Mouse (Mus musculus): ENCODE measurements at regions not wholly inside any gene's neighbourhood (a gene's known extent, or its start where the extent isn't known, plus 50 kb on each side); places are given as distances from the start of the nearest gene placed in this dataset.

DNA sequence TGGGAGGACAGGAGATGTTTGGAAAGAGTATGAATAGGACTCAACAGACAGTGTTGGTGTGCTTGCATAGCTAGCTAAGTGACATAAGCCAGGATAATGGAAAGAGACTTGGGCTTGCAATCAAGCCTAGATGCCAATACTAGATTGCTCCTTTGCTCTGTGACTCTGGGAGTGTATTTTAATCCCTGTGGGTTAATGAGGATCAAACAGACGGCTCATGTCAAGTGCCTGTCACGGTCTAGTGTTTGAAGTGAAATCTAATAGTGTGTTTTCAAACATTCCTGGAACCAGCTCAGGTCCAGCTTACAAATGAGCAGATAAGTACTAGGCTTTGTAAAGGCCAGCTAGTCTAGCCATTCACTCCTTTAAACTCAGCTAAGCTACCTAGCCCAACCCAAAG, 64.1 kb upstream of the Ranbp3l start:
- H3K4me1 ChIP-seq (replicated peaks) = no peaks in the 10 kb centered on the region
- no peak overlapping the region for H3K4me3 ChIP-seq (replicated peaks)
- H3K9ac ChIP-seq = no peak overlapping the region
- no peaks in the 10 kb centered on the region for H3K9me3 ChIP-seq
- no peak overlapping the region for H3K27ac ChIP-seq
- H3K4me2 ChIP-seq (replicated peaks) = no peak overlapping the region
- ATAC-seq = no peak
- H3K36me3 ChIP-seq = no peaks in the 10 kb centered on the region
- no peaks in the 10 kb centered on the region for H3K27me3 ChIP-seq (replicated peaks)
- WGBS = 60% methylated on average over 2 of the region's 2 CpGs

DNA sequence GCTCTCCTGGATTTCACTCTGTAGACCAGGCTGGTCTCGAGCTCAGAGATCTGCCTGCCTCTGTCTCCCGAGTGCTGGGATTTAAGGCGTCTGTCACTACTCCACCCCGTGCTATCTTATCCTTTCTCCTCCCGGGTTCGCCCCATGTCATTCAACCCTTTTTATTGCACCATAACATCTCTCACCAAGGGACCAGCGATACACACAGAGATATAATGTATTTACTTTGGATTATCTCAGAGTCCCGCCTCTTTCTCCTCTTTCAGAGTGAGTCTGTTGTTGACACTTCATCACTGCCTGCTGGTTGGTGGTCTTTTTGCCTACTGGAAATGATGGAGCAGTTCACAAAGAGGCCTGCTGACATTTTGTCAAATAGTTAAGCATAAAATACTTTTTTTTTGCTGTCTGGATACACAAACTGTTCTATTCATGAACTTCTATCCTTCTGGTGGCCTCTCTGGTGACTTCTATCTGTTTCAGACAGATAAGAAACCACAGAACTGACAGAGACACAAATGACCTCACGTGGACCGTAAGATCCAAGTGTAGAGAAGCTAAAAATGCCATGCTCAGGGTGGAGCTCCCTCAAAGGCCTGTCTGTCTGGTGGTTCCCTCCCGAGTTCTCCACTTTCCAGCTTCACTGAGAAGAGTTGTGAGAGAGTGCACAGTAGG, 70.1 kb upstream of the Ranbp3l start:
- ATAC-seq = no peak
- H3K9ac ChIP-seq = no peak overlapping the region
- H3K4me1 ChIP-seq (replicated peaks) = no peaks in the 10 kb centered on the region
- H3K36me3 ChIP-seq = no peaks in the 10 kb centered on the region
- no peaks in the 10 kb centered on the region for H3K9me3 ChIP-seq
- no peak overlapping the region for H3K4me3 ChIP-seq (replicated peaks)
- no peak overlapping the region for H3K27ac ChIP-seq
- 66% methylated on average over 11 of the region's 11 CpGs for WGBS
- no peak overlapping the region for H3K4me2 ChIP-seq (replicated peaks)
- no peaks in the 10 kb centered on the region for H3K27me3 ChIP-seq (replicated peaks)

DNA sequence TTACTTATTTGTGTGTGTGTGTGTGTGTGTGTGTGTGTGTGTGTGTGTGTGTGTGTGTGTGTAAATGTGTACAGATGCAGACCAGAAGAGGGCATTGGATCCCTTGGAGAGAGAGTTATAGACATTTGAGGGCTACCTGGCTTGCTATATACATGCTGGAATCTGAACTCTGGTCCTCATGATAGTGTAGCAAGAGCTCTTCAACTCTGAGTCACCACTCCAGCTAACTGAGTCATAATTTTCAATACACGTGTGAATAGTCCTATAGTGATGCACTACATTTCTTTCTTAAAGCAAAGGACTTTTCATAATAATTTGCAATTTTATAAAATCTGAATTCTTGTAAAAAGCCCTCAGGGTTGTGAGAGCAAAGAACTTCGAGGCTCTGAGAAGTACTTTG, 70.9 kb upstream of the Ranbp3l start:
- no peaks in the 10 kb centered on the region for H3K4me1 ChIP-seq (replicated peaks)
- ATAC-seq = no peak
- no peaks in the 10 kb centered on the region for H3K9me3 ChIP-seq
- H3K27ac ChIP-seq = no peak overlapping the region
- H3K4me2 ChIP-seq (replicated peaks) = no peak overlapping the region
- no peaks in the 10 kb centered on the region for H3K27me3 ChIP-seq (replicated peaks)
- H3K9ac ChIP-seq = no peak overlapping the region
- H3K4me3 ChIP-seq (replicated peaks) = no peak overlapping the region
- H3K36me3 ChIP-seq = no peaks in the 10 kb centered on the region
- 80% methylated on average over 2 of the region's 2 CpGs for WGBS

DNA sequence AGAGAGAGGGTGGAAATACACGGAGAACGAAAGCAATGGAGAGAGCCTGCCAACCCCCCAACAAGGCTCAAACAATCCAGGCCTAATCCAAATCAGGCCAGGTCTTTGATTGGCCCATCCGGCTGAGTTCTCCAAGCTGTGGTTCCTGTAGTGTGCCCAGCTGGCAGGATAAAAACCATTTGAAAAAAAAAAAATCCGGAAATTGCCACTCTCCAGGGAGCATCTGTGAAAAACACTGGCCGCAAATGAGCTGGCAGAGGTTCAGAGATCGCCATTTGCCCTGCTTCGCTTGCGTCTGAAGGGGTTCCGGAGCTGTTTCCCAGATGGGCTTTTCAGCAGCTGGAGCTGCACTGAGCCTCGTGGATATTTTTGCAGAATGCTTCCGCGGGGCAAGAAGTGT, 71.4 kb upstream of the Ranbp3l start:
- Histone ChIP-seq H3K9me3 (no peaks in the 10 kb centered on the region), H3K27me3 (replicated peaks) (no peaks in the 10 kb centered on the region)
- WGBS = 87% methylated on average over 12 of the region's 12 CpGs

DNA sequence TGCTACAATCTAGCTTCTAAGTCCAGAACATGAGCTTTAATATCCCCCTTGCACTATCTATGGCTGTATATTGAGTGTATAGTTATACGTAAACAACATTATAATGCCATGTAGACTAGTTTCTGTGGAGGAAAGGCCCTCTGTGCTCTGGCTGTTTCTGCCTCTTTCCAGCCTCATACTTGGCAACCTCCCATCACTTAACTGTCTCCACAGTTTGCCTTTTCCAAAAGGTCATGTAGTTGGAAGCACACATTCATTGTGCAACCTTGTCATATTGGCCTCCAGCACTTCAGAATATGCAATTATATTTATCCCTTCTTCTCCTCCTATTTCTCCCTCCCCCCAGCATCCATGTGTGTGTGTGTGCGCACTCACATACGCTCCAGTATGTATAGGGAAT, 82.2 kb upstream of the Ranbp3l start:
- Histone ChIP-seq H3K4me2 (replicated peaks) (no peak overlapping the region), H3K27me3 (replicated peaks) (no peaks in the 10 kb centered on the region), H3K9me3 (no peaks in the 10 kb centered on the region), H3K27ac (no peak overlapping the region), H3K9ac (no peak overlapping the region), H3K36me3 (no peaks in the 10 kb centered on the region), H3K4me3 (replicated peaks) (no peak overlapping the region), H3K4me1 (replicated peaks) (no peaks in the 10 kb centered on the region)
- WGBS = 91% methylated on average over 3 of the region's 3 CpGs
- ATAC-seq = no peak

More for the DNA sequence above, 71.4 kb upstream of the Ranbp3l start:
- ATAC-seq = no peak
- Histone ChIP-seq H3K4me2 (replicated peaks) (no peak overlapping the region), H3K9ac (no peak overlapping the region), H3K27ac (no peak overlapping the region), H3K36me3 (no peaks in the 10 kb centered on the region), H3K4me3 (replicated peaks) (no peak overlapping the region), H3K4me1 (replicated peaks) (no peaks in the 10 kb centered on the region)

DNA sequence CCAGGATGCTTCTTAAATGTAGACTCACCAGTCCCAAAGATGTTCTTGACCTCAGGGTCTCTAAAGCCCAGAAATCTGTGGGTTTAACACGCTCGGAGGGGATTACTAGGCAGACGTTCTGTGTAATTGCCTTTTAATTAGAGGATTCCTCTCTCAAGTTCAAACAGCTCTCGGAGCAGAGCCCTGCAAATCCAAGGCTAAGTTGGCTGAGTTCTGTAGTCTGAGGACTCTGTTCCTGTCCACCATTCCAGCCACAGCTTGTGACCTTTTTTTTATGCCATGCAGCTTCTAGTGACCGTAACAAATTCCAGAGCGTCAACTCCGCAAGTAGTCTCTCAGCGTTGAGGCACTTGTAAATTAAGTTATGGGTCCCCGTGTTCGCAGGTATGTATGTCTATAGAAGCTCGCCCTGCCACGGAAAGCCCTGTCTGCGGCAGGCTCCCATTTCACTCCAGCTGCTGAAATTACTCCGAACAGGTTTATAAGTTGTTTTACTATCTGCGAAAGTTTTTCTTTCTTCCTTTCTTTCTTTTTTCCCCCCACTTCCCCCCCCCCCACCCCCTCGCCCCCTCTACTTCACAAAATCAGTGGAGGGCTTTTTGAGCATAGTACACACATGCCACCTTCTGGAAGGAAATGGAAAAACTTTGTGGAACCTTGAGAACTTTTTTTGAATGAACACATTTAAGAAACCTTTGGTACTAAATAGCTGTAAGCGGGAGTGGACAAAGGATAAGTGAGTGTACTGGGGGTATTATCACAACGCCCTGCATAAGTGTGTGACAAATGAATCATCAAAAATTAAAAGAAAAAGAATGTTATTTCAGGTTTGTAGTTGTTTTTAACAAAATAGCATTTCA, 82.9 kb upstream of the Ranbp3l start:
- Histone ChIP-seq H3K27ac (no peak overlapping the region), H3K27me3 (replicated peaks) (no peaks in the 10 kb centered on the region), H3K4me1 (replicated peaks) (no peaks in the 10 kb centered on the region), H3K4me3 (replicated peaks) (no peak overlapping the region), H3K9ac (no peak overlapping the region), H3K4me2 (replicated peaks) (no peak overlapping the region), H3K36me3 (no peaks in the 10 kb centered on the region), H3K9me3 (no peaks in the 10 kb centered on the region)
- no peak for ATAC-seq
- 60% methylated on average over 18 of the region's 18 CpGs for WGBS

DNA sequence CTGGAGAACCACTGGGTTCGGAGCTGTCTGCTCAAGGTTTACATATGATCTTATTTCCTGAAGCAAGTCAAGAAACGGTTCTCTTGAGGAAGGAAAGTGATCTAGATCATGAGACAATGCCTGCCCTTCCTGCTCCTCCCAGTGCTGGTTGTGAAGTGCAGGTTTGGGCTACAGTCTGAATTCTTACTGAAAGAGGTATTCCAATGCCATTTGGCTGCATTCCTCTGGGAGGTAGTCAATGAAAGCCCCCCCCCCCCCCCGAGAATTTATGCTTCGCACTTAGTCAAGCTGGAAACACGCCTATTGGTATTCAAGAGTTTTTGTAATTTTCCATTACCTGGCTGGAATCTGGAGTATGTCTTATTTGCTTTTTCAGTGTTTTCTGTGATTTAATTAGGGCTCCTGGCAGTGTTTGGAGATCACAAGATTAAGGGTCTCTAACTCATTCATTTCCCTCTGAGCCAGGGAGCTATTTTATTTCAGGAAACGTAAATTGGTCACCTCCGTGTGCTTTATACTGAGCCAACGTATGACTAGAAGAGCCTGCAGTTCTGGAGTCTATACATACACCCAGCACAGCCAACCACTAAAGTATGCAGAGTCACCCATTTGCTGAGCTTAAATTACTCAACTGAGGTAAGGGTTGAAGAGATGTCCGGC, 84.7 kb upstream of the Ranbp3l start:
- WGBS = 66% methylated on average over 9 of the region's 9 CpGs
- no peak overlapping the region for H3K9ac ChIP-seq
- no peak overlapping the region for H3K27ac ChIP-seq
- no peaks in the 10 kb centered on the region for H3K27me3 ChIP-seq (replicated peaks)
- H3K36me3 ChIP-seq = no peaks in the 10 kb centered on the region
- no peaks in the 10 kb centered on the region for H3K4me1 ChIP-seq (replicated peaks)
- no peaks in the 10 kb centered on the region for H3K9me3 ChIP-seq
- no peak overlapping the region for H3K4me3 ChIP-seq (replicated peaks)
- no peak for ATAC-seq
- no peak overlapping the region for H3K4me2 ChIP-seq (replicated peaks)

DNA sequence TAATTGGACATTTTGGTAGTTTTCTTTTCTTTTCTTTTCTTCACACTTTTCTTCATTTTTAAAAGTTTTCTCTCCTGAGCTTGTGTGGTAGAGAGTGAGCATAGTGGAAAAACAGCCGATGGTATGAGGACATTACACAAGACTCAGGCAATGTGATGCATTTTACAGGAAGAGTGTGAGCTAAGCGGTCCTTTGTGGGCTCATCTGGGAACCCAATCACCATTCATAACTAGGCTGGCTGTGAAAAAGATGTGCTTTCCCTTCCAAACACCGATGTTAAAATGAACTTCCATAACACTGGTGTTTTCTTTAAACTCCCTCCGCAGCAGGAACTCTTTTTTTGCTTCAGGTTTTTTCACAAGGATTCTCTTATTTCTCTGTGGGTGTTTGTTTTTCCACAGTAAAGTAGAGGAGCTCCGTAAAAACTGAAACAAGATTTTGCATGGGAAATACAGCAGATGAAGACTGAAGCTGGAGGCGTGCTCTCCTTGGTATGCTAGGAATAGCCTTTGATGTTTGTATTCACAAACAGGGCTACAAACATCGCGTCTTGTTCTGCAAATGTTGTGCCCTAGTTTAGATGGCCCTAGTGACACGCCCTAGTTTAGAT, 92.8 kb upstream of the Ranbp3l start:
- Histone ChIP-seq H3K27ac (no peak overlapping the region), H3K4me2 (replicated peaks) (no peak overlapping the region), H3K9ac (no peak overlapping the region), H3K27me3 (replicated peaks) (no peaks in the 10 kb centered on the region), H3K36me3 (no peaks in the 10 kb centered on the region), H3K9me3 (no peaks in the 10 kb centered on the region), H3K4me1 (replicated peaks) (no peaks in the 10 kb centered on the region), H3K4me3 (replicated peaks) (no peak overlapping the region)
- no peak for ATAC-seq
- WGBS = 86% methylated on average over 9 of the region's 9 CpGs

DNA sequence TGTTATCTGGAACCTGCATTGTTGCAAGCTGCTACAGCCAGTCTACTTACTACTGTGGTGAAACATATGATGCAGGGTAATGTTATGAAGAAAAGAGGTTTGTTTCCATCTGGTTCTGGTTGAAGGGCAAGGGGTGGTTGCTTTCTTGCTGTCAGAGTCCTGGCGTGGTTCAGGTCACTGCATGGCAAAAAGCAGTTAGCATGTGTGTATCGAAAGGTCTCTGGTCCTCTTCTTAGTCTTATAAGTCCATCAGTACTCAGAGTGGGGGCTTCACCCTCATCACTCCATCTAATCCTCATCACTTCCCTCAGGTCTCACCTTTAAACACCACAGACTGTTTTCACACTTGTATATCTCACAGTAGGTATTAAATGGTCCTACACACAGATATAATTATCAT, 99.7 kb upstream of the Ranbp3l start:
- no peak overlapping the region for H3K4me2 ChIP-seq (replicated peaks)
- H3K9ac ChIP-seq = no peak overlapping the region
- no peaks in the 10 kb centered on the region for H3K9me3 ChIP-seq
- H3K4me1 ChIP-seq (replicated peaks) = no peaks in the 10 kb centered on the region
- no peak for ATAC-seq
- H3K36me3 ChIP-seq = no peaks in the 10 kb centered on the region
- no peak overlapping the region for H3K4me3 ChIP-seq (replicated peaks)
- no peak overlapping the region for H3K27ac ChIP-seq
- 84% methylated on average over 2 of the region's 2 CpGs for WGBS
- H3K27me3 ChIP-seq (replicated peaks) = no peaks in the 10 kb centered on the region

DNA sequence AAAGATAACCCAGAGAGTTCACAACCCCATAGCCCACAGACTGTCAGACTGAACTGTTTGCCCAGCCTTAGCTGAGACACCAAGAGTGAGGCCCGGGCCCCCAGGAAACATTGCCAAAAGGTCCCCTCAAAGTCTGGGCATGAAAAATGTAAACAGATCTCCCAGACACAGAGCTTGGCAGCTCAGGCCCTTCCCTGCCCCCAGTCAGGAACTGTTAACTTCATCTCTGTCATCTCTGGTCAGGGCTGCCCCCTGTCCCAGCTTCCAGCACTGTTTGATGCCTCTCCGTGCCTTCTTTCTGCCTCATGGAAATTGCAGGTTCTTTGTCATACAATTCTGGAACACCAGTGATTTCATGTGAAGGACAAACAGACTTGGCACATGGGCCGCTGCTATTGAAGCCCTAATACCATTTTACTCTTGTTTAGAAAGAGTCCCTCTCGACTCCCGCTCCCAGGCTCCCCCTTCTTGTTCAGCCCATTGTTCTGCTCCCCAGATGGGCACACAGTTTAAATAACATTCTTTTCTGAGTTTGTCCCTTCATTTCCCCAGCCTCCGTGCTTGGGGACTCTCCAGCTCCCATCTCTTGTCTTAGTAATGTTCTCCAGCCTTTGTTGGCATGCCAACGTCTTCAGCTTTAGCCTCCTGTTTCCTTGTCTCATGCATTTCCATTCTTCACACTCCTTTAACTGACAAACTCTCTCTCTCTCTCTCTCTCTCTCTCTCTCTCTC, 100.4 kb upstream of the Ranbp3l start:
- Histone ChIP-seq H3K9ac (no peak overlapping the region), H3K27ac (no peak overlapping the region), H3K9me3 (no peaks in the 10 kb centered on the region), H3K4me1 (replicated peaks) (no peaks in the 10 kb centered on the region), H3K4me2 (replicated peaks) (no peak overlapping the region), H3K4me3 (replicated peaks) (no peak overlapping the region), H3K27me3 (replicated peaks) (no peaks in the 10 kb centered on the region), H3K36me3 (no peaks in the 10 kb centered on the region)
- ATAC-seq = no peak
- 38% methylated on average over 7 of the region's 7 CpGs for WGBS

DNA sequence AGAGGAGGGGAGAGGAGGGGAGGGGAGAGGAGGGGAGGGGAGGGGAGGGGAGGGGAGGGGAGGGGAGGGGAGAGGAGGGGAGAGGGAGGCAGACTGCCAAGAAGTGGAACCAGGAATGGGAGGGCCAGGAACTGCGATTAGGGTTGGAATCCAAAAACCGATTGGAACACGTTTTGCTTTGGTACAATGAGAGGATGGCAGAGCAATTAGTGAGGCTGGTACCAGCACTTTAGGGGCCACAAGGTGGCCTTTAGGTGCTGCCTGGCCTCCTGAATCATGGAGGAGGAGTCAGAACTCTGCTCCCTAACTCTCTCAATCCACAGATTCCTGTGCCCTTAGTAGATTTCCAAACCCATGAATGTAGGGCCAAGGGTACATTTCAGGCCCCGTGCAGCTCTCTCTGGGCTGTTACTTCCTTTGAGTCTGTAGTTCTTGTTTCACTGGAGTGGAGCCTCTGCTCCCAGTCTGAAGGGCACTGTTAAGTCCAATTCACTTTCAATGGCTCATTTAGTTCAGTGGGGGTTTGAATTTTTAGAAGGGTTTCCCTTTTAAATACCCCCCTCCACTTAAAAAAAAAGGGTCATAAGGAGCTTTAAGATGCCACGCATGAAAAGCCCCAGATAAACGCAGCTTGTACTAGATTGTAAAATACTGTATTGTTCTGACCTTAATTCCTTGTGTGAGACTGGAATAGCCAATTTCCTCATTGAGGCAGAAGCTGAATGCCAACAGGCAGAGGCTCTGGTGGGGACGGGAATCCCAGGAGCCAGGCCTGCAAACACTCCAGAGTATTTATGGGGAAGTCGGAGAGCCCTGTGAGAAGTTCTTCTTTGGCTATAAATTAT, 102.4 kb upstream of the Ranbp3l start:
- no peak for ATAC-seq
- Histone ChIP-seq H3K4me1 (replicated peaks) (no peaks in the 10 kb centered on the region), H3K4me2 (replicated peaks) (no peak overlapping the region), H3K27me3 (replicated peaks) (no peaks in the 10 kb centered on the region), H3K27ac (no peak overlapping the region), H3K4me3 (replicated peaks) (no peak overlapping the region), H3K9me3 (no peaks in the 10 kb centered on the region), H3K36me3 (no peaks in the 10 kb centered on the region), H3K9ac (no peak overlapping the region)
- 59% methylated on average over 8 of the region's 8 CpGs for WGBS
